ENCODE assay signal across 8 mouse cellular contexts in the genomic region with DNA sequence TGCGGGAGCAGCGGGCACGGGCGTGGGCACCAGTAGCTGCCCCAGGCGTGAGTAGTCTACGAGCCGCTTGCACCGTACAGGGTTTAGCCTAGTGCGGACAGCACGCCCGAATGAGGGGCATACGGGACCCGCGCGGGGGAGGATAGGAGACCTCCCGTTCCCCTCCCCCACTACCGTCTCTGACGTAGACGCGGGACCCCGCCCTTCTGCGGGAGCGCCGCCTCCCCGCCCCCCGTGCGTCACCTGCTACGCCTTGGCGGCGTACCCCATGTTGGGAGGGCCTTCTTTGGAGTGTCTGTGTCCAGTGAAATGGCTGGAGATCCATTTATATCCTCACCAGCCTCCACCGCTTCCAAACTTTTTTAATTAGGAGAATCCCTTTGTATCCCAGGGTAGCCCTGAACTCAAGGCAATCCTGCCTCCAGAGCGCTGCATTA. TPM values are rescaled to one million over a fixed set of nuclear protein-coding genes. Genes with fewer than 3 reads are reported as not detected.
DNase-seq lines count a peak whose midpoint lies in the region; ATAC-seq lines count a peak whose summit lies in the region.

No protein-coding gene starts in this region.

- no peaks in the 10 kb centered on the region for H3K9me3 ChIP-seq in hindbrain, embryonic 13.5 days

- under 1% methylated on average over 31 of the region's 32 CpGs for WGBS in hindbrain, embryonic 13.5 days

- peak; percentile 98 for DNase-seq in NIH3T3 (ENCODE audit: low read depth)
- peak; percentile 99 to 100 for DNase-seq in cerebellum, postnatal 10 days
- DNase-seq in frontal cortex, postnatal 14 days (ENCODE audit: low spot score in 2 of 2), result peak; percentile 90 to 94
- peak; percentile 95 to 96 for DNase-seq in layer of hippocampus, postnatal 25 days (ENCODE audit: extremely low spot score in 1 of 2, low spot score in 1 of 2)
- peak; percentile 98 for DNase-seq in lung, postnatal 14 days
- peak; percentile 96 for DNase-seq in ovary, postnatal 36 days (ENCODE audit: low spot score)
- DNase-seq in thymus, postnatal 14 days, result peak; percentile 99

- peak; percentile 58 for ATAC-seq in hindbrain, embryonic 13.5 days (ENCODE audit: low FRiP score)

- H3K4me1 ChIP-seq in hindbrain, embryonic 13.5 days (replicated peaks), result peaks cover 39% of the 10 kb centered on the region

- peaks cover 20% of the 10 kb centered on the region for H3K36me3 ChIP-seq in hindbrain, embryonic 13.5 days

- no peaks in the 10 kb centered on the region for H3K27me3 ChIP-seq in hindbrain, embryonic 13.5 days

- H3K27ac ChIP-seq in hindbrain, embryonic 13.5 days, result peak overlapping the region; percentile 100

- H3K4me2 ChIP-seq in hindbrain, embryonic 13.5 days, result peak overlapping the region; percentile 94

- peak overlapping the region; percentile 92 for H3K9ac ChIP-seq in hindbrain, embryonic 13.5 days

- H3K4me3 ChIP-seq in hindbrain, embryonic 13.5 days, result peak overlapping the region; percentile 76

RNA-seq across cellular contexts. Expression of gene Hnrnpl, which starts 0.6 kb away (rescaled TPM):
- 200 and 202 TPM in 2 replicates for polyA plus RNA-seq in hindbrain, embryonic 13.5 days (2015; fragmentation: Nextera tagmentation; extraction: Ambion mirVana)
- total RNA-seq in layer of hippocampus, postnatal 25 days (2021), result 100 to 1,000 TPM; 380 to 402 TPM

RNA-seq across cellular contexts. Expression of gene Ech1, which starts 16.0 kb away (rescaled TPM):
- 81.8 and 87.5 TPM in 2 replicates for polyA plus RNA-seq in hindbrain, embryonic 13.5 days (2015; fragmentation: Nextera tagmentation; extraction: Ambion mirVana)
- total RNA-seq in layer of hippocampus, postnatal 25 days (2021), result 10 to 100 TPM; 59.7 to 66.7 TPM

RNA-seq across cellular contexts. Expression of gene Rinl, which starts 20.2 kb away (rescaled TPM):
- polyA plus RNA-seq in hindbrain, embryonic 13.5 days (2015; fragmentation: Nextera tagmentation; extraction: Ambion mirVana), result 2.7 and 2.8 TPM in 2 replicates
- 1 to 10 TPM; 2.6 to 3.0 TPM for total RNA-seq in layer of hippocampus, postnatal 25 days (2021)

RNA-seq across cellular contexts. Expression of gene Lgals4, which starts 24.7 kb away (rescaled TPM):
- polyA plus RNA-seq in hindbrain, embryonic 13.5 days (2015; fragmentation: Nextera tagmentation; extraction: Ambion mirVana), result 5.6 and 6.3 TPM in 2 replicates
- 1 to 10 TPM; 1.3 to 4.0 TPM for total RNA-seq in layer of hippocampus, postnatal 25 days (2021)

RNA-seq across cellular contexts. Expression of gene Nfkbib, which starts 41.7 kb away (rescaled TPM):
- 58.6 and 59.5 TPM in 2 replicates for polyA plus RNA-seq in hindbrain, embryonic 13.5 days (2015; fragmentation: Nextera tagmentation; extraction: Ambion mirVana)
- 10 to 100 TPM; 32.1 to 33.5 TPM for total RNA-seq in layer of hippocampus, postnatal 25 days (2021)

Comparison
In these comparisons a context has a peak if more than half of its experiments do, and no peak if none do; other contexts are left out.
1. Peak in every context shown above with its lines: DNase-seq, ATAC-seq, H3K4me3 ChIP-seq and H3K27ac ChIP-seq.